Mouse (Mus musculus) frontal cortex, postnatal 10 days (tissue): ENCODE measurements around the gene Coa6.
"Not testable (repeated sequence)": the region's sequence is repeated elsewhere in the genome, so short reads cannot be mapped to it uniquely, and the experiment has no call there.

ENCODE experiments used
- DNase-seq, 2 experiments: peaks; one replicate each; pipeline ENCODE4 v3.0.0; 2022; ENCODE audit warnings: low spot score in 2 of 2, mixed read lengths in 1 of 2

The Coa6 gene

GRCm38 (mm10) chr8:126422174-126422919 is at the start of gene Coa6:
Gene Coa6 (plus strand): TSS chr8:126422515.
- DNase-seq, result peak; percentile 93 to 98

GRCm38 (mm10) chr8:126379580-126379979 is 42.7 kb upstream of the Coa6 start:
- no peak for DNase-seq

- DNase-seq, result no peak
Measured at GRCm38 (mm10) chr8:126380141-126380540, 42.2 kb upstream of the Coa6 start.

DNA sequence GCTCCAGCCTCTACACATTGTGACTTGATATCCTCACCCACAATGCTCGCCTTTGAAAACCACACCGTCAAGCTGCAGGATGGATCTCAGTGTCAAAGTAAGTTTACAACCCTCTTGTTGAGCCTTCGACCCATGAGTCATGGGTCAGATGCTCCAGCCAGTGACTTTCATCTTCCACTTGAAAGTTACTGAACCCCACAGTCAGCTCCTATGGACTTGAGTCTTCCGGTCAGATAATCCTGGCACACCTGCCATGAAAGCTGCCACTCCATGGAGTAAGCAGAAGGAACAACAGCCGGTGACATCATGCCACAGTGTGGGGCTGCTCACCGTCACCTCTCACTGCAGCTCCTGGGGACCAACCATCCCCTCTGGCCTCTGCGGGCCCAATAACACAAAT is 41.0 kb upstream of the Coa6 start:
- DNase-seq, result no peak

DNA sequence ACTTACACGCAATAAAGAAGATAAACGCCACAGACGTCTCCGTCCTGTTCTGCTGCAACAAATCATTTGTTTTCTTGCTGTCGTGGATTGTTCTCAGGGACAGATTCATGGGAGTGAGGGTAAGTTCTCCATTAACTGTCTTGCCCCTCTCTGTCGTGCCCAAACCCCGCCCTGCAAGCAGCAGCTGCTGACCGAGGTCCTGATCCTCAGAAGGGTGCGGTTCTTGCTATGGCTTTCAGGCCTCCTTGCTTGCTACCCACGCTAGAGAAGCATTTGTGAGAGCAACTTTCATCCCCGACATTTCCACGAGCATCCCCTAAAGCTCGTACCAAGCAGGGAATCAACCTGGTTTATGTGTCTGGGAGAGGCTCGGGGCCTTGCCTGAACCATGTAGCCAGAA is 40.1 kb upstream of the Coa6 start:
- no peak for DNase-seq

DNA sequence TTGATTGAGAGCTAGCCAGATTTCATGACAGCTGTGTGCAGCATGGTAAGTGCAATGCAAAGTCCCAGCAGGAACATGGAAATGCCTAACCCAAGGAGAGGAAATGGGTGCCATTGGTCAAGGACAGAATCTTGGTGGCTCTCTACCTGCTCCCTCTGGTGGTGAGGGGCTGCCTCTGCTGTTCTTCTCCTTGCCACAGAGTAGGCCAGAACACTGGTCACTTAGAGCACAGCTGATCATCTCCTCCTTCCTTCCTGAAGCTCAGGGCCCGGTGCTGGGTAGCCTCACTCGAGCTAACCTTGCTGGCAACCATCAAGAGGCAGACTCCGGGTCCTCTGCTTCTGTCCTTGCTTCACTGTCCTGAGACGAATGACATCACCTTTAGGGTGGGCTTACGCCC is 39.6 kb upstream of the Coa6 start:
- DNase-seq, result peak in 1 of 2 experiments; percentile 39

DNA sequence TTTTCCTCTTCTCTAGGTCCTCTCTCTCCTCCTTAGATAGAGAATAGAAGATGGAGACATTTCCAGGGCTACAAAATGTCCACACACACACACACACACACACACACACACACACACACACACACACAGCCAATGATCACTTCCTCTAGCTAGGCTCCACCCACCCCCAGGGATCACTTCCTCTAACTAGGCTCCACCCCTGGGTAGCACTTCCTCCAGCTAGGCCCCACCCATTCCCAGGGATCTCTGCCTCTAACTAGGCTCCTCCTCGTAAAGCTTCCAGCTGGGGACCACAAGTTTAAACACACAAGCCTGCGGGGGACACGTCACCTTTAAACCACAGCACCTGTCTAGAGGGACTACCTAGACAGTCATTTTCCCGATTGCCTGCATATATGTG is 34.7 kb upstream of the Coa6 start:
- DNase-seq, result no peak

- DNase-seq, result no peak
Measured at GRCm38 (mm10) chr8:126391541-126391940, 30.8 kb upstream of the Coa6 start.

DNA sequence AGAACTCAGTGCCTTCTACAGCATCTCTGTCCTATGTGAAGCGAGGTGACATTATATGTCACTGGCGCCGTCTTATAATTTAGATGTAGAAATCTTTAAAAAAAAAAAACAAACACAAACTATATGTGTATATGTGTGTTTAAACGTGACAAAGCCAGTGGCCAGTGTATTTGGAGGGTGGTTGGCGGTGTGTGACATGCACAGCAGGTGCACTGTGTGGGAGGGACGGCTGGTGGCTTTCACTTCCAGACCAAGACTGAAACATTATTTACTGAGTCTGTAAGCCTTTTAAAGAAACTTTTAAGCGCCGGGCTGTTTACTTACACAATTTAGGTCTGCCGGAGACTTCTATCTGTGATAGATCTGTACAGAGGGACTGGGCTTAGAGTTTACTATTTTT is 26.9 kb upstream of the Coa6 start:
- no peak for DNase-seq

GRCm38 (mm10) chr8:126395917-126396316 is 26.4 kb upstream of the Coa6 start:
- no peak for DNase-seq

- no peak for DNase-seq
Measured at GRCm38 (mm10) chr8:126398349-126398748, 24.0 kb upstream of the Coa6 start.

DNA sequence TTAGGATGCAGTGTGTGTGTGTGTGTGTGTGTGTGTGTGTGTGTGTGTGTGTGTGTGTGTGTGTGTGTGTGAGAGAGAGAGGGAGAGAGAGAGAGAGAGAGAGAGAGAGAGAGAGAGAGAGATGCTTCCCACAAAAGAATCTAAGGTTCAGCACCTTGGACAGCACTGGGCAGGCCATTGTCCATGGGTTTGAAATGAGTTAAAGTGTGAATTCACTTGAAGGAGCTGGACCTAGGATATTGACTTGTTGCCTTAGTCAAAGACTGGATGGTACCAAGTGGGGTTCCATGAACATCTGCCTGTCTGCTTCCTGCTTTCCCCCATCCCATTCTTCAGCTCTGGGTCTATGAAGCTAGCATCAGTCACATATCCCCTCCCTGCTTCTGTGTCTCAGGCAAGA is 17.8 kb upstream of the Coa6 start:
- DNase-seq, result not testable (repeated sequence)

DNA sequence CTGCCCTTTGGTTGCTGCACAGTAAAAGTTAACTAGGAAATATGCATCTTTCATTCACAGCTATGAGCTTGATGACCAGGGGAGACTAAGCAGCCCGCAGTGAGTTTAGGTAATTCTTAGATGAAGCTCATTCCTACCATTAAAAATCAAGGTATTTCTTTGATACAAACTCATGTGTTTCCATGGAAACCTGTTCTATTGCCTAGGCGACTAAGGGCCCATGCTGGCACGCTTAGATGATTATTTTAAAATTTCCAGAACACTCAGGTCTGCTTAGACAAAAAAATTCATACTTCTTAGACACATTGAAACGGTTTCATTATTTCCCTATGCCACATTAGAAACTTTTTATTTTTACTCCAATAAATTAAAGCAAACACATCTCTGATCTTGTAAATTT is 17.3 kb upstream of the Coa6 start:
- DNase-seq, result no peak

DNA sequence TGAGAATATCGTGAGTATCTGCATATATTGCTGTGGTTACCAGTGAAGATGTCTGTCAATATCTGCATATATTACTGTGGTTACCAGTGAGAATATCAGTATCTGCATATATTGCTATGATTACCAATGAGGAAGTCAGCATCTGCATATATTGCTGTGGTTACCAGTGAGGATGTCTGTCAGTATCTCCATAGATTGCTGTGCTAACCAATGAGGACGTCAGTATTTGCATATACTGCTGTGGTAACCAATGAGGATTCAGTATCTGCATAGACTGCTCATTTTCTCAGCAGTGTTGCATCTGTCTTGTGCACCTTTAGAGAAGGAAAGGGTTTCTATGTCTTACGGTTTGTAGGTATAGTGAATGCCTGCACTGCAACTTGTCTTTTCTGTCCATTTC is 1.5 kb upstream of the Coa6 start:
- no peak for DNase-seq

- DNase-seq, result no peak
Measured at GRCm38 (mm10) chr8:126422920-126423300, 595 bp downstream of the Coa6 start.

DNA sequence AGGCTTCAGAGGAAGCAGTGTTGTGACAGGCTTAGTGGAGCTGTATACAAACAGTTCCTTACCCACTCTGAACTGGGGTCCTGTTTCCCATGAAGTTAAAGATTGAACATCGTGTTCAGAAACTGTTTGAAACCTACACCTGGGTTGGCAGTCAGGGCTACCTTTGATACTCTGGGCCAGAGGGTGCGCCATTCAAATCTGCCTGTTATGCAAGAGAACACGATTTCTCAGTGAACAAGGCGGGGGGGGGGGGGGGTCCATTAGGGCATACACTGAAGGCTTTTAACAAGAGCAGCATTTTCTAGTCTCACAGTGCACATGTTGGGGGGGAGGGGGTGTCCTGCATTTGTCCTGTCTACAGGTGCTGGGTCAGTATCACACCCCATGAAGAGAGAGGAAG is 1.8 kb downstream of the Coa6 start:
- DNase-seq, result no peak

DNA sequence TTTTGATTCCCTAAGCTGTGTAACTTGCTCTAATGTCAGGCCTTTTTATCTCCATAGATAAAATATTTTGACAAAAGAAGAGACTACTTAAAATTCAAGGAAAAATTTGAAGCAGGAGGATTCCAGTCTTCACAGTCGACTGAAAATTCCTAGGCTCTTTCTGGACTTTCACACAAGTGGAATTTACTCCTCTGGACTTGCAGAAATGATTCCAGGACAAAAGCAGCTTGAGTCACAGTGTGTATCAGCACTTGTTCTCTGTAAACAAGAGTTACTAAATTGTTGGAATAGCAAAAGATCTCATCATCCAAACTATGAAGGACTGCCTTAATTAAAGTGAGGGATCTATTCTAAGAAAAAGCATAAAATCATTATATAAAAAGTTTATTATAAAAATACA is 2.6 kb downstream of the Coa6 start:
- no peak for DNase-seq

DNA sequence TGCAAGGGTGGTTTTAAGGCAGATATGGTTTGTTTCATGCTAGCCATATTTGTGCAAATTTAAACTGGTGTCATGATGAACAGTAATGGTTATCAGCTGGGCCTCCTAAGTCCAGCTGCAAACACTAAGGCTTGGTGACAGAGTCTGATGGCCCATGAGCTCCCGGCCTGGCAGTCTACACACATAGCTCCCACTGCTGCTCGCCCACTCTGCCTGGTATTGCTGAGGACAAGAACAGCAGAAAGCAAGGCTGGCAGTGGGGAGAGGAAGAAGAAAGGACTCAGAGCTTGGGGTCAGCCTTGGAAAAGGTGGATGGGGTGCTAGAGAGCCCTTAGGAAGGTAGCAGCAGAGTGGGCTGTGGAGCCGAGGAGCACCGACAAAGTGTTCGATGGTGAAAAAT is 7.3 kb downstream of the Coa6 start:
- no peak for DNase-seq

DNA sequence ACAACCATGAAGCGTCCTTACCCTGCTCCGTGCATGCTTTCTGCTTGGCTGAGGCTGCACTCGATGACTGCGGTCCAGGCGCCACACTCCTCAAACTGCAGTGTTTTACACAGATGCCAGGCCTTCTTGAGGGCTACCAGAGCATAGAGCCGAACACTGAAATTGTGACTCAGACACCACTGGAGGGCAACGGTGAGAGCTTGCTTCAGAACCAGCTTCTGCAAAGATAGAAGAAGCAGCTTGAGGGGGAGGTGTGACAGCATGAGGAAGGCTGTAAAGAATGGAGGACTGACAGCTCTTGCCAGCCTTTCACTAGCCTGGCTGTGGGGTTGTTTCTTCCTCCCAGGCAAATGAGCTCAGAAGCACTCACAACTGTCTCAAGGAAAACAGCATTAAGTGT is 11.5 kb downstream of the Coa6 start:
- DNase-seq, result peak; percentile 25 to 40

GRCm38 (mm10) chr8:126438937-126439336 is 16.6 kb downstream of the Coa6 start:
- DNase-seq, result no peak

DNA sequence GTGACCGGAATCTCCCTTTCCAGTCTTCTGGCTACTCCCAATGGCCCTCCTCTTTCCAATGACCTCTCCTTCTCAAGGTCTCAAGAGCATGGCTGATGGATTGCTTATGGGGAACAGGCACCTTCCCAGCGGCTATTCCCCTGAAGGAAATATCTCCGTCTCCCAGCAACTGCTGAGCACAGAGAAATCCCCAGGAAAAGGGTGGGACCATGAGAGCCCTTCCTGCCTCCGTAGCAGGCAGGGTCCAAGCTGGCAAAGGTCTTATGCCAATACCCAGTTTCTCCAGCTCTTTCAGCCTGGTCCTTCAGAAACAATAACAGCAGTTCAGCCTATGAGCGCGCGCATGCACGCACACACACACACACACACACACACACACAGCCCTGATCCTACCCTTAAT is 28.8 kb downstream of the Coa6 start:
- DNase-seq, result no peak

DNA sequence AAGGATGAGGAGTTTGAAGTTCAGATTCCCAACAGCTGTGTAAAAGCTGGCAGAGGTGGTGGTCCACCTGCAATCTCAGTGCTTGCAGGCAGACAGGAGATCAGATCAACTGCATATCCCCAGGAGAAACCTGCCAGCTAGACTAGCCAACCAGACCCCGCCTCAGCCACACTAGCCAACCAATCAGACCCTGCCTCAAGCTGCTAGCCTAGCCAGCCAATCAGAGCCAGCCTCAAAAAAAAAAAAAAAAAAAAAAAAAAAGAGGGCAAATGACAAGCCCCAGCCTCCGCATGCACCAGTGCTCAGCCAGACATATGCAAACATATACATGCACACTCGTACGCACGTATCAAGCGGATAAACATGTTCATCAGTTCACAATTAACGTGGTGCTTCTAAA is 33.1 kb downstream of the Coa6 start:
- DNase-seq, result no peak

- no peak for DNase-seq
Measured at GRCm38 (mm10) chr8:126460274-126460673, 38.0 kb downstream of the Coa6 start.

DNA sequence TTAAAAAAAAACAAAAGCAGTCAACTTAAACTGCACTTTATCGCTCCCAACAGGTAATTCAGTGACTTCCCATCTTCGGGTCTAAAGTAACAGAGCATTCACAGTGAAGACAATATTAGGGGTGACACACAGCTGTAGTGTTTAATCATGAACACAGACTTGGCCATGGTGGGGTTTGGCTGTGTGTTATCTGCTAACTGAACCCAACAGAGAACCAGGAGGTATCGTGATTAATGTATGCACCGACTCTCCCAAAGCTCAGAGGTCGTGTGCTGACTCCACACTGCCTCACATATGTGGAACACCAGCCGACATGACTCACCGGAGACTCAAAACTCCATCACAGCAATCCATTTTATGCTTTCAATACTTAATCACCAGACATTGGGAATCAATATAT is 39.4 kb downstream of the Coa6 start:
- DNase-seq, result no peak
